8 mouse cellular contexts compared by ENCODE assay signal in the genomic region with DNA sequence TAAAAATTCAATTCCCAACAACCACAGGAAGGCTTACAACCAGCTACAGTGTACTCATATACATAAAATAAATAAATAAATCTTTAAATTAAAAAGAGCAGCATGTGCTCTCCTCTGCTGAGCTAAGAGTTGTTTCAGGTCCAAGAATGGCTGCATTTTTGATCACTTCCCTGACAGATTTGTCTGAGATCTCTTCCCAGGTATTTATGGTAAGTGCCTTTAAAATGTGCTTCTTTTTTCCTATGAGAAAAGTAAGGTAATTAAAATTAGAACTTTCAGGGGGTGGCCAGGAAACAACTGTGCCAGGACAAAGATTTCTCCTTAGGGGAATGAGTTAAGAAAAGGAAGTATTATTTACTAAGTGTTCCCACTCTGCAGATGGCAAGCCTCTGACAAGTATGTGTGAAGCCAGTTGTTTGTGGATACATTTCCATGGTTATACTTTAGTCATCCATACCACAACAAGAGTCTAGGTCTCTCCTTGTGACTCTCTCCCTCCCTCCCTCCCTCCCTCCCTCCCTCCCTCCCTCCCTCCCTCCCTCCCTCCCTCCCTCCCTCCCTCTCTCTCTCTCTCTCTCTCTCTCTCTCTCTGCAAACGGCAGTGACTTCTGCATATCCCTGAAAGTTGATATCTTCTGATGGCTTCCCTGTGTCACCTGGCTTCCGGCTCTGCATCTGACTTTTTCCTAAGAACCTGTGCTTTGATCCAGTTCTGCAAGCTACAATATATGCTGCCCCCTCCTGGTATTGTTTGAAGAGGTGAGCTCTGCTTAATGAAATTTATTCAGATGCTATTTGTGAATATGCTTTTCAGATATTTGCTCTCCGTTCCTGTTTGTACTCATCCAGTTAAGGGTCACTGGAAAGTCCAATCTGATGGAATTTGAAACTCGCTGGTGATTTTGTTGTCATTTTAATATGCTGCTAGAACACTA. TPM values are rescaled to one million over a fixed set of nuclear protein-coding genes. Genes with fewer than 3 reads are reported as not detected.
DNase-seq lines count a peak whose midpoint lies in the region.

No protein-coding gene starts in this region.

- peak; percentile 56 to 87 for DNase-seq in cerebellum, postnatal 10 days
- no peak for DNase-seq in cerebellum, adult 11 months
- peak; percentile 40 for DNase-seq in kidney, postnatal 14 days
- DNase-seq in kidney, postnatal 4 days, result no peak
- DNase-seq in A20 (ENCODE audit: low read depth, low spot score), result peak; percentile 48
- DNase-seq in embryo, embryonic 11 days, result peak; percentile 63
- DNase-seq in Muller cell, postnatal 12 days (ENCODE audit: inconsistent ontology term), result no peak
- DNase-seq in gastrocnemius, postnatal 4 days (ENCODE audit: low spot score in 2 of 2), result no peak

RNA-seq across cellular contexts. Expression of a gene that starts 21.9 kb away (rescaled TPM):
- 10 to 100 TPM; 36.1 to 37.0 TPM for total RNA-seq in gastrocnemius, postnatal 4 days (2021)

Comparison
In these comparisons a context has a peak if more than half of its experiments do, and no peak if none do; other contexts are left out.
1. DNase-seq: peak in cerebellum, postnatal 10 days (2 of 2), kidney, postnatal 14 days (single experiment), A20 (single experiment) and embryo, embryonic 11 days (single experiment); none in cerebellum, adult 11 months (single experiment), kidney, postnatal 4 days (0 of 2), Muller cell, postnatal 12 days (single experiment) and gastrocnemius, postnatal 4 days (0 of 2).